Mouse (Mus musculus): ENCODE results near the gene 1700020L24Rik.

The 1700020L24Rik gene

DNA sequence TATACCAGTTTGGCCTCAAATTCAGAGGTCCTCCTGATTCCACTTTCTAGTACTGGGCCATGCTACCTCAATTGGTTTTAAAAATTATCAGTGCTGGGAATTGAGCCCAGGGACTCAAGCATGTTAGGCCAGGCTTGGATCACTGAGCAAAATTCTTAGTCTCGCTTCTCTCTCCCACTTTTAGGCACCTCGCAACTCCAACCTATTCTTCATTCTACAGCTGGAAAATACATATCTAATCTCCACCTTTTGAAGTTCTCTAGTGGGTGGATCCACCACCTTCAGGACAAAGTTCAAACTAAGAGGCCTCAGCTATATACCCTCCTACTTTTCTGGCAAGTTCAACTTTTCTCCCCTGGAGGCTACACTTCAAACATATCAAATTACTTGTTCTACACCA is 34.3 kb downstream of the 1700020L24Rik start:
- peak; percentile 50 for DNase-seq (ENCODE audit: low read depth, low spot score)

DNA sequence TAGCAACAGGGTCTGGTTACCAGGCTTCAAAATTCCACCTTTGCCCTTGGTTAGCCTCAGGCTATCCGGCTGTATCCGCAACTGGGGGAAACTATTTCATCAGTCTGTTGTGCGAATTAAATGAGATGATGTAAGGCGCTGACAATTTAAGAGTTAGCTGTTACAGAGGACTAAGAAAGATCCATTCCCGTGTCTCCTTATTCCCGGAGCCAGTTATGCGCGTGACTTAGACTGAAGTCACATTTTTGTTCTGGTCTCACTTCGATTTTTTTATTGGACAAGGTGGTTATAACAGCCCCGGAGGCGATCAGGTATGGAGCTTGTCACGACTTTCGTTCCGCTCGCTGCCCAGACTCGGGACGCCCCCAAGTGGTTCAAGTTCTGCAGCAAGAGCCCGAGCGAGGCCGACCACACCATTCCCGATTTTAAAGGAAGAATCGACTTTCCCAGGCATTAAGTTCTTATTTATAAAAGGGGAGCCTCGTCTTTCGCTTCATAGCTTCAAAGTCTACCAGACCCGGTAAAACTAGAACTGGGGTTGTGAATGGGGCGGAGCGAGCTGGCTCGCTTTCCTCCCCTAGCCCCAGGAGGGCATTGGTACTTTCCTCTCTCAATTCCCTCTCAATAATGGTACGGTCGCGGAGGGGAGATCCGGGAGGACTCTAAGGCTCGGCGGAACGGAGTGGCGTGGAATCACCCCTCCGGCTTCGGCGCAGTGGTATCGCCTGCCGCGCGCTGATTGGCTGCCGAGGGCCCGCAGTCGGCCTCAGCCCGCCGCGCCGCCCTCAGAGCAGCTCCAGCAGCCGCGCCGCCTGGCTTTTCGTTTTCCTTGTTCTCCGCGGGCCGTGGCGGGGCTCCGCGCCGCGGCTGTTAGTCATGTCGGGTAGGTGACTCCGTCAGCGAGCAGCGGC is 35.1 kb downstream of the 1700020L24Rik start, which contains the start of gene Taf15:
Taf15 (plus strand) TSS at position 763 of the 911 bp plus-strand sequence.
- DNase-seq (ENCODE audit: low read depth, low spot score) = peak; percentile 99

DNA sequence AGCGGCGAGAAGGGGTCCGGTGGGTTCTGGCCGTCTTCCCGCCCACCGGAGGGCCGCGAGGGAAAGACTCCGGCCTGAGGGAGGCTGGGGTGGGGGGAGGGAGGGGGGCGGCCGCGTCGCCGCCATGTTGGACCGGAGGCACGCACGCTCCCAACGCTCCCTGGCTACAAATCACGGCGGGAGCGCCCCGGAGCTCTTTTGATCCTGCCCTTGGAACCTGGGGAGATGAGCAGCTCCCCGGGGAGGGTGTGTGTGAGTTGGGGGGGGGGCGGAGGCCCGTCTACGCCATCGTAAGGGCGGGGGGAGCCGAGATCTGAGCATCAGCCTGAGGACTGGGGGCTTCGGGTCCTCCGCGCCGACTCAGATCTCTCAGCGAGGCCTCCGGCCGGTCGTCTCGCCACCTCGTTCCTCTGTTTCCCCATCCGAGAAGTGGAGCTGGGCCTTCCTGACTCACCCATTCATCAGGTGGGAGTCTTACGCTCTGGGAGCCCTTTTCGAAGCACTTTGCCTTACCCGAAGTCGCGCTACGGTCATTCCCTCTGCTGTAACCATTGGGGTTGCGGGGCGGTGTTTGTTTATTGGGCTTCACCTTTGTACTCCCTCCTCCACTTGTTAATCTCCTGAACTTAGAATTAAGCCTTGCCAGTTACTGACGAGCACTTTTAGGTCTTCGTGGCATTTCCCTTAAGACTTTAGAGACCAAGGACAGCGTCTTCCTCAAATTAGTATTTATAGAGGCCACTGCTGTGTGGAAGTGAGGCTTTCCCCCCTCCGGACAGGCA is 35.9 kb downstream of the 1700020L24Rik start:
- DNase-seq (ENCODE audit: low read depth, low spot score) = no peak
